Mouse (Mus musculus) lung, adult 2 months (tissue): ENCODE measurements around the gene Coa4.

ENCODE experiments used
- CTCF ChIP-seq: fragments of 200-500 bp; IDR thresholded peaks from 2 replicates; pipeline ENCODE4 v1.5.1; 2011; ENCODE audit warnings: mild to moderate bottlenecking, low read length, control low read depth; ENCODE audit not compliant: insufficient read depth
- POLR2A ChIP-seq: fragments of 200-500 bp; IDR thresholded peaks from 2 replicates; pipeline ENCODE4 v1.6.1; 2011; ENCODE audit warnings: low read depth, mild to moderate bottlenecking, control low read depth, low read length, borderline replicate concordance; ENCODE audit errors: extremely low read depth

DNA sequence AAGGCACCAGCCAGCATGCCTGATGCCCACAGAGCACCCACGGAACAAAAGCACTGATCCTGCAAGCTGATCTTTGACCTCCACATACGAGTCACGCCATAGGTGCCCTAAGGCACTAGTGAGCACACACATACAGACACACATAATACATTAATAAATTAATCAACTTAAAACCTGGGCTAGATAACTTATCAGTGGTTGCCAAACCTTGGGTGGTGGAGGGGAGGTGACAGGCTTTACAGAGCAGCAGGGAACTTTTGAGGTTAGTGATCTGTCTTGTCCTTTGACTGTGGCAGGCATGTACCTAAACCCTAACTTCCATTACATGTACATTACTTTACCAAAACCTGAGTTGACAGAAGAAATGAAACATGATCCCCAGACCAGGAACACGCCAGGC is 22.5 kb downstream of the Coa4 start:
- TF ChIP-seq POLR2A: no peak
- TF ChIP-seq CTCF: no peak
